Mouse (Mus musculus) myocyte (in vitro differentiated cells): Measurements from ENCODE around the gene Frem1.

Source experiments
- MYOG ChIP-seq, 3 experiments: IDR thresholded peaks; one replicate each; pipeline ENCODE4 v1.6.1; 2011; ENCODE audit warnings: control low read depth in 2 of 3, low read depth in 2 of 3, mild to moderate bottlenecking in 2 of 3; ENCODE audit not compliant: insufficient read length in 2 of 3, control insufficient read depth in 1 of 3, insufficient read depth in 1 of 3
- POLR2A ChIP-seq: IDR thresholded peaks from one replicate; pipeline ENCODE4 v1.6.1; 2011; ENCODE audit warnings: low read depth, mild to moderate bottlenecking, control low read depth, moderate library complexity; ENCODE audit not compliant: insufficient read length
- POLR2AphosphoS2 ChIP-seq: IDR thresholded peaks from one replicate; pipeline ENCODE4 v1.6.1; 2011; ENCODE audit warnings: low read depth, control low read depth; ENCODE audit not compliant: insufficient read length
- REST ChIP-seq: IDR thresholded peaks from one replicate; pipeline ENCODE4 v1.6.1; 2011; ENCODE audit warnings: mild to moderate bottlenecking, control low read depth, moderate library complexity; ENCODE audit not compliant: insufficient read depth, insufficient read length
- SRF ChIP-seq: IDR thresholded peaks from one replicate; pipeline ENCODE4 v1.6.1; 2011; ENCODE audit warnings: low read depth; ENCODE audit not compliant: control insufficient read depth, insufficient read length
- TCF12 ChIP-seq: IDR thresholded peaks from one replicate; pipeline ENCODE4 v1.6.1; 2011; ENCODE audit warnings: mild to moderate bottlenecking, control low read depth; ENCODE audit not compliant: poor library complexity, insufficient read depth, severe bottlenecking
- USF1 ChIP-seq: IDR thresholded peaks from one replicate; pipeline ENCODE4 v1.6.1; 2011; ENCODE audit warnings: low read depth, mild to moderate bottlenecking, control low read depth, moderate library complexity

- TF ChIP-seq TCF12 (no peak), USF1 (no peak), POLR2A (no peak), POLR2AphosphoS2 (no peak), SRF (no peak), REST (no peak), MYOG (IDR thresholded peaks at IDR 0.05; ENCODE audit: control insufficient read depth in 1 of 3, insufficient read depth in 1 of 3, insufficient read length in 2 of 3, low read depth in 2 of 3) (no peak)
Measured at GRCm38 (mm10) chr4:83004086-83004485, 48.1 kb downstream of the Frem1 start.
